Mouse (Mus musculus) bone marrow macrophage, adult 2 months (primary cell): ENCODE data around the gene Inhbc.

Source experiments
- CTCF ChIP-seq: IDR thresholded peaks from 2 replicates; pipeline ENCODE4 v1.5.1; 2012; ENCODE audit warnings: low read depth, mild to moderate bottlenecking, low read length, moderate library complexity
- POLR2A ChIP-seq: IDR thresholded peaks from 2 replicates; pipeline ENCODE4 v1.6.1; 2012; ENCODE audit warnings: mild to moderate bottlenecking, low read depth, low read length, borderline replicate concordance

DNA sequence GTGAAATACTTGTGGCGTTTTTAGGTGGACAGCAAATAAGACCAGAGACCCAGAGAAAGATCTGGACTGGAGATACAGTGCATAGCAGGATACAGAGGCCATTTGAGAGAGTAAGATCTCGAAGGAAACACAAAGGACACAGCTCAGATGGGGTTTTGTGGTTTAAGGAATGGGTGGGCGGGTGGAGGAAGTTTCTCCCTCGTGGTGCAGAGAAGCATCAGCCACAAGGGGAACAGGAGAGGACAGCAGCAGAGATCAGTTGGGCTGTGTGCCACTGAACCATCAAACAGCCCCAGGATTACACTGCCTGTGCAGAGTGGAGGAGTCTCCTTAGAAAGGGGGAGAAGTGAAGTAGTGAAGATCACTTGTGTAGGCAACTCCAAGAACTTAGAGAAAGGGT is 52.2 kb downstream of the Inhbc start:
- TF ChIP-seq CTCF = no peak
- no peak for TF ChIP-seq POLR2A
